Mouse (Mus musculus) stomach, embryonic 15.5 days (tissue): Measurements from ENCODE around the gene Xdh. TPM values are rescaled to one million over a fixed set of nuclear protein-coding genes. Genes with fewer than 3 reads are reported as not detected.

Experiments used
- ATAC-seq: fragments of 200-750 bp; cut with Nextera tagmentation; 2 replicates; pipeline ENCODE4 v1.8.0; 2017; ENCODE audit warnings: low read depth, moderate number of reproducible peaks, moderate TSS enrichment; ENCODE audit not compliant: insufficient read depth, low FRiP score
- H3K27ac ChIP-seq: fragments of 300-500 bp; sonication (generic); 2 replicates; pipeline ENCODE4 v1.5.1; 2015; ENCODE audit warnings: mild to moderate bottlenecking, inconsistent platforms
- H3K27me3 ChIP-seq: fragments of 300-500 bp; sonication (generic); replicated peaks from 2 replicates; pipeline ENCODE4 v1.6.1; 2015; ENCODE audit warnings: inconsistent platforms
- H3K36me3 ChIP-seq: fragments of 300-500 bp; sonication (generic); 2 replicates; pipeline ENCODE4 v1.6.1; 2015; ENCODE audit warnings: inconsistent platforms
- H3K4me1 ChIP-seq: fragments of 300-500 bp; sonication (generic); 2 replicates; pipeline ENCODE4 v1.6.1; 2015; ENCODE audit warnings: inconsistent platforms
- H3K4me2 ChIP-seq: fragments of 300-500 bp; sonication (generic); 2 replicates; pipeline ENCODE4 v1.6.1; 2015; ENCODE audit warnings: mild to moderate bottlenecking, inconsistent platforms
- H3K4me3 ChIP-seq: fragments of 300-500 bp; sonication (generic); replicated peaks from 2 replicates; pipeline ENCODE4 v1.5.1; 2015; ENCODE audit warnings: inconsistent platforms
- H3K9ac ChIP-seq: fragments of 300-500 bp; sonication (generic); 2 replicates; pipeline ENCODE4 v1.6.1; 2015; ENCODE audit warnings: inconsistent platforms
- H3K9me3 ChIP-seq: fragments of 300-500 bp; sonication (generic); 2 replicates; pipeline ENCODE4 v1.6.1; 2016; ENCODE audit warnings: inconsistent platforms
- WGBS: fragments of 180-500 bp; shearing (Covaris S2); methylation state at CpG from one replicate; pipeline ENCODE4 v1.1.7; 2015; 5-methylcytosine and 5-hydroxymethylcytosine counted together
- polyA plus RNA-seq: library from polyadenylated mRNA; unstranded; fragments of >200 nt; fragmentation: Nextera tagmentation; extraction: Ambion mirVana; gene quantifications from 2 replicates; pipeline ENCODE4 v1.2.1, GENCODE M21; 2015

Gene Xdh
- polyA plus RNA-seq, 1 experiment from 2014 or later = 5.5 TPM

DNA sequence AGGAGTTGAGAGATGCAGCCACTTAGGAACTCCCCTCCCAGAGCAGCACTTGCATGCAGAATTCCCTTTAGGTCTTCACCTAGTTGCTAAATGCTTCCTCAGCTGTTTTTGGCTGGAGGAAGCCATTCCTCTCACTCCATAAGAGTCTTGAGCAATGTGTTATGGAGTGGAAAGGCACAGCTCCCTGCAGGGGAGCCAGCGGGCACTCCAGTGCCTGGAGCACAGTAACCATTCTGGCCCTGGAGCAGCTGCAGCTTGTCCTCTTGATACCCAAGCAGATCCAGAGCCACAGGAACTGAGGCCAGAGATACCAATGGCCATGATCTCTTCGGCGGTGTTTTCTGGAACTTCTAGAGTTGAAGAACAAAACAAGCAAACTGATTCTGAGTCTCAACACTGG lies 113.4 kb downstream of the Xdh start:
- 92% methylated on average over 3 of the region's 3 CpGs for WGBS
- Histone ChIP-seq H3K36me3 (no peaks in the 10 kb centered on the region), H3K4me3 (no peak overlapping the region), H3K27ac (no peak overlapping the region), H3K4me1 (no peaks in the 10 kb centered on the region), H3K9me3 (no peaks in the 10 kb centered on the region), H3K9ac (no peak overlapping the region), H3K4me2 (no peak overlapping the region), H3K27me3 (no peaks in the 10 kb centered on the region)
- no peak for ATAC-seq

Other genes starting within 250 kb of the Xdh start
- gene Galnt14, start 239.7 kb downstream of the Xdh start, polyA plus RNA-seq = 0.28 and 0.32 TPM in 2 replicates
- 4.7 and 4.8 TPM in 2 replicates for gene Ehd3, start 146.1 kb downstream of the Xdh start, polyA plus RNA-seq
- not detected in 2 replicates for gene Srd5a2, start 97.7 kb upstream of the Xdh start, polyA plus RNA-seq